Mouse (Mus musculus): ENCODE results near the gene Ttll9.

DNA sequence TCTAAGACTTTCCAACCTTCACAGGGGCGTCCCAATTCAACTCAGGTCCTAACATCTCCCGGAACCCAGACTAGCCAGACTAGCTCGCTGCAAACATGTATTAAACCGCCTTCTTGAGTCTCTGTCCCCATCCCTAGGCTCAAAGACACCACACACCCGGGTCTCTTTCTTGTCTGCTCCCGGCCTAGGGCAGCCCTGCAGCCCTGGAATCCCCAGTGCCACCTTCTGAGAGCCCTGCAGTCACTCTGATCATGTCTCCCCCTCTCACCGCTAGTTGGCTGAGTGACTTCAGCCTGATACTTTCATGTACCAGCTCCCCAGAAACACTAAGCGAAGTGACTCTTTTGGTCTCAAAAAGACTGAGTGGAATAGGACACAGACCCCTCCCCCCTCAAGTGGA is 18.7 kb upstream of the Ttll9 start:
- TF ChIP-seq POLR2A (IDR thresholded peaks at IDR 0.05; ENCODE audit: borderline replicate concordance, extremely low read depth, low read depth, low read length) (no peak), CTCF (IDR thresholded peaks at IDR 0.05; ENCODE audit: insufficient read depth, low read length) (no peak)
